Mouse (Mus musculus) heart, postnatal 25 days (tissue): ENCODE results near the gene Entpd7. TPM values are rescaled to one million over a fixed set of nuclear protein-coding genes. Genes with fewer than 3 reads are reported as not detected.

Source experiments
- DNase-seq: peaks from one replicate; pipeline ENCODE4 v3.0.0; 2022; ENCODE audit warnings: low spot score
- intact Hi-C: fragments of 180-260 bp; cut with DNase I; formaldehyde crosslinking; loops from one replicate; pipeline ENCODE4 v1.15.1; 2025
- total RNA-seq, 2 experiments: library from RNA; stranded (reverse); gene quantifications; 2 replicates each; pipeline ENCODE4 v1.2.3; 2021

Entpd7 gene
- total RNA-seq, 2 experiments from 2014 or later, result 2.7 to 3.1 TPM

- intact Hi-C loops, result no loop called here
- no peak for DNase-seq
Measured at GRCm38 (mm10) chr19:43711971-43712370, 22.5 kb downstream of the Entpd7 start.

- intact Hi-C loops, result no loop called here
- no peak for DNase-seq
Measured at GRCm38 (mm10) chr19:43720061-43720460, 30.6 kb downstream of the Entpd7 start.

- no peak for DNase-seq
- intact Hi-C loops, result no loop called here
Measured at GRCm38 (mm10) chr19:43722891-43723290, 33.4 kb downstream of the Entpd7 start.

GRCm38 (mm10) chr19:43723501-43723900 is 34.0 kb downstream of the Entpd7 start:
- intact Hi-C loops, result no loop called here
- DNase-seq, result no peak

GRCm38 (mm10) chr19:43724194-43724593 is 34.7 kb downstream of the Entpd7 start:
- intact Hi-C loops, result no loop called here
- no peak for DNase-seq

GRCm38 (mm10) chr19:43724821-43725220 is 35.3 kb downstream of the Entpd7 start:
- intact Hi-C loops, result no loop called here
- DNase-seq, result no peak

- intact Hi-C loops, result no loop called here
- no peak for DNase-seq
Measured at GRCm38 (mm10) chr19:43726510-43727146, 37.2 kb downstream of the Entpd7 start.

- no peak for DNase-seq
Measured at GRCm38 (mm10) chr19:43729296-43730036, 40.0 kb downstream of the Entpd7 start.

GRCm38 (mm10) chr19:43730037-43730428 is 40.6 kb downstream of the Entpd7 start:
- no peak for DNase-seq
- intact Hi-C loops, result no loop called here

More at GRCm38 (mm10) chr19:43729296-43730036, 40.0 kb downstream of the Entpd7 start:
- intact Hi-C loops, result no loop called here

GRCm38 (mm10) chr19:43731157-43731556 is 41.7 kb downstream of the Entpd7 start:
- DNase-seq, result no peak
- intact Hi-C loops, result no loop called here

GRCm38 (mm10) chr19:43738409-43738808 is 48.9 kb downstream of the Entpd7 start:
- intact Hi-C loops, result no loop called here
- DNase-seq, result no peak

GRCm38 (mm10) chr19:43743401-43743800 is 53.9 kb downstream of the Entpd7 start:
- no peak for DNase-seq
- intact Hi-C loops, result no loop called here

- intact Hi-C loops, result no loop called here
- no peak for DNase-seq
Measured at GRCm38 (mm10) chr19:43745740-43746139, 56.3 kb downstream of the Entpd7 start.

- intact Hi-C loops, result no loop called here
Measured at GRCm38 (mm10) chr19:43747877-43748276, 58.4 kb downstream of the Entpd7 start.

GRCm38 (mm10) chr19:43750008-43750407 is 60.5 kb downstream of the Entpd7 start:
- DNase-seq, result no peak
- intact Hi-C loops, result loop anchor here (2.0 to 10.0 kb wide), 3 partner anchors 73 to 255 kb away; no protein-coding TSS in a partner anchor

More at GRCm38 (mm10) chr19:43747877-43748276, 58.4 kb downstream of the Entpd7 start:
- DNase-seq, result no peak

GRCm38 (mm10) chr19:43752489-43753225 is 63.2 kb downstream of the Entpd7 start, which contains the start of the genes Cutc and Cox15:
Cutc (plus strand) TSS chr19:43752996.
Cox15 (minus strand) TSS chr19:43753000.
- intact Hi-C loops, result loop anchor here (5.0 to 10.0 kb wide), 2 partner anchors 75 to 258 kb away; no protein-coding TSS in a partner anchor
- DNase-seq, result peak; percentile 96

- intact Hi-C loops, result loop anchor here (5.0 to 10.0 kb wide), 2 partner anchors 76 to 259 kb away; no protein-coding TSS in a partner anchor
- DNase-seq, result peak; percentile 75
Measured at GRCm38 (mm10) chr19:43753226-43753835, 63.9 kb downstream of the Entpd7 start.

- intact Hi-C loops, result loop anchor here (5.0 to 10.0 kb wide), 2 partner anchors 77 to 259 kb away; no protein-coding TSS in a partner anchor
- no peak for DNase-seq
Measured at GRCm38 (mm10) chr19:43754237-43754636, 64.8 kb downstream of the Entpd7 start.

GRCm38 (mm10) chr19:43754872-43755271 is 65.4 kb downstream of the Entpd7 start:
- no peak for DNase-seq
- intact Hi-C loops, result loop anchor here (5.0 to 10.0 kb wide), 3 partner anchors 78 to 260 kb away; no protein-coding TSS in a partner anchor

- intact Hi-C loops, result no loop called here
- no peak for DNase-seq
Measured at GRCm38 (mm10) chr19:43760504-43760903, 71.0 kb downstream of the Entpd7 start.
